Mouse (Mus musculus): Measurements from ENCODE around the gene Gm13283.
"Not testable (repeated sequence)": the region's sequence is repeated elsewhere in the genome, so short reads cannot be mapped to it uniquely, and the experiment has no call there.

The Gm13283 gene

DNA sequence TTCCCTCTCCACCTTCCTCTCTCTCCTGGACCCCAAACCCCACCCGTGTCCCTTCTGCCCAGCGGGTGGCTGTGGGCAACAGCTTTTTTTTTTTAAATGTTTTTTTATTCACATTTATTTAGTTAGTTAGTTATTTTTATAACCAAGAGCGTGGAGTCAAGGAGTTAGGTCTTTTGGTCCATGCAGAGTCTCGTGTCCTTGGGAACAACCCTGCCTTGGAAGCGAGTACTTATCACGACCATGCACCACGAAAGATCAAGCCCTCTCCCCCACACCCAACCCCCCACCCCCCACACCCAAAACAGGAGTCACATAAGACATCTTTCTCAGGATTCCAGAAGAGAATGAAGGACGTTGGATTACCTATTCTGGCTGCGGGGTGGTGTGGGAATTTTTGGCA, 2.4 kb downstream of the Gm13283 start:
- not testable (repeated sequence) for DNase-seq (ENCODE audit: low read depth)

- DNase-seq (ENCODE audit: low read depth): not testable (repeated sequence)
Observed at GRCm38 (mm10) chr4:88763384-88764018, 3.6 kb downstream of the Gm13283 start.

DNA sequence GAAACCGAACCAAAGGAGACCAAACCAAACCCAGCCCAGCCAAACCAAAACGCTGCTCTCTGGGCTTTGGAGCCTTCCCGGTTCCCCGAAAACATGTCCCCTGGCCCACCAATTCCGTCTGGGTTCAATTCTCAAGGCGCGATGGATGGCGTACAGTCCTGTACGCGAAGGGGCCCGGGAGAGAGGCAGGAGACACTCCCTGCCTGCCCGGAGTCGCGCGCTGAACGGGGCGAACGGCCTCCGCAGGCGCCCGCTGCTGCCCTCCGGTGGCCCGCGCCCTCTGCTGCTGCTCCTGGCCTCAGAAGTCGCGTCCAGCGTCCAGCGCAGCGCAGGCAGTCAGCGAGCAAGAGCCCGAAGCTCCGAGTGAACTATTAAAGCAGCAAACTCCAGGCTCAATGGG, 13.6 kb downstream of the Gm13283 start, which contains the start of gene Gm13290:
TSS of gene Gm13290 (plus strand) at position 301 of the 400 bp plus-strand sequence.
- DNase-seq (ENCODE audit: low read depth): not testable (repeated sequence)

DNA sequence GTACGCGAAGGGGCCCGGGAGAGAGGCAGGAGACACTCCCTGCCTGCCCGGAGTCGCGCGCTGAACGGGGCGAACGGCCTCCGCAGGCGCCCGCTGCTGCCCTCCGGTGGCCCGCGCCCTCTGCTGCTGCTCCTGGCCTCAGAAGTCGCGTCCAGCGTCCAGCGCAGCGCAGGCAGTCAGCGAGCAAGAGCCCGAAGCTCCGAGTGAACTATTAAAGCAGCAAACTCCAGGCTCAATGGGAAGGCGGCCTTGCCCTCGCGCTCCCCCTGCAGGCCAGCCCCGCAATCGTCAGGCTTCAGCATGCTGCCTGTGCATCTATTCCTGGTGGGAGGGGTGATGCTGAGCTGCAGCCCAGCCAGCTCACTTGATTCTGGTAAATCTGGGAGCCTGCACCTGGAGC, 16.7 kb downstream of the Gm13283 start, which contains the start of gene Gm13289:
TSS of gene Gm13289 (plus strand) at position 301 of the 400 bp plus-strand sequence.
- not testable (repeated sequence) for DNase-seq (ENCODE audit: low read depth)

DNA sequence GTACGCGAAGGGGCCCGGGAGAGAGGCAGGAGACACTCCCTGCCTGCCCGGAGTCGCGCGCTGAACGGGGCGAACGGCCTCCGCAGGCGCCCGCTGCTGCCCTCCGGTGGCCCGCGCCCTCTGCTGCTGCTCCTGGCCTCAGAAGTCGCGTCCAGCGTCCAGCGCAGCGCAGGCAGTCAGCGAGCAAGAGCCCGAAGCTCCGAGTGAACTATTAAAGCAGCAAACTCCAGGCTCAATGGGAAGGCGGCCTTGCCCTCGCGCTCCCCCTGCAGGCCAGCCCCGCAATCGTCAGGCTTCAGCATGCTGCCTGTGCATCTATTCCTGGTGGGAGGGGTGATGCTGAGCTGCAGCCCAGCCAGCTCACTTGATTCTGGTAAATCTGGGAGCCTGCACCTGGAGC, 19.6 kb downstream of the Gm13283 start, which contains the start of gene Gm13272:
TSS of gene Gm13272 (plus strand) at position 301 of the 400 bp plus-strand sequence.
- not testable (repeated sequence) for DNase-seq (ENCODE audit: low read depth)

GRCm38 (mm10) chr4:88780320-88780719, 20.4 kb downstream of the Gm13283 start:
- DNase-seq (ENCODE audit: low read depth): not testable (repeated sequence)

DNA sequence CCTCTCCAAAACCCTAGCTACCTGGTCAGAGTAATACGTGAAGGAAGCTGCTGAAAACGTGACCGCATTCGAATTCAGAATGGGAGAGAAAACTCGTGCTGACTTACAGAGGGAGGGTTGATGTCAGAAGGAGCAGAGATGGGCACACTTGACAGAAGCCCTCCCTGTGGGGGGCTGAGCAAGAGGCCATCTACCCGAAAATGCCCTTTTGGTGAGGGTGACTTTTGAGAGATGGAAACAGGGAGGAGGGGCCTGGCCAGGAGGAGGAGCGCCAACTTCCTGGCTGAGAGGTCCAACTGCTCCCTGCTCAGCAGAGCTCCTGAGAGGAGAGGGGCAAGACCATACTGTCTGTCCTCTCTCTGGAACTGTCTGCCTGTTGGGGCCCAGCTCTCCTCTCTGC, 21.9 kb downstream of the Gm13283 start, which contains the start of gene Ifnz:
TSS of gene Ifnz (plus strand) at position 301 of the 400 bp plus-strand sequence.
- DNase-seq (ENCODE audit: low read depth): not testable (repeated sequence)

DNA sequence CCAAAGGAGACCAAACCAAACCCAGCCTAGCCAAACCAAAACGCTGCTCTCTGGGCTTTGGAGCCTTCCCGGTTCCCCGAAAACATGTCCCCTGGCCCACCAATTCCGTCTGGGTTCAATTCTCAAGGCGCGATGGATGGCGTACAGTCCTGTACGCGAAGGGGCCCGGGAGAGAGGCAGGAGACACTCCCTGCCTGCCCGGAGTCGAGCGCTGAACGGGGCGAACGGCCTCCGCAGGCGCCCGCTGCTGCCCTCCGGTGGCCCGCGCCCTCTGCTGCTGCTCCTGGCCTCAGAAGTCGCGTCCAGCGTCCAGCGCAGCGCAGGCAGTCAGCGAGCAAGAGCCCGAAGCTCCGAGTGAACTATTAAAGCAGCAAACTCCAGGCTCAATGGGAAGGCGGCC, 22.4 kb downstream of the Gm13283 start:
- DNase-seq (ENCODE audit: low read depth): not testable (repeated sequence)

GRCm38 (mm10) chr4:88785409-88785808, 25.5 kb downstream of the Gm13283 start, which contains the start of gene Gm13276:
TSS of gene Gm13276 (plus strand) at chr4:88785709.
- not testable (repeated sequence) for DNase-seq (ENCODE audit: low read depth)

GRCm38 (mm10) chr4:88788402-88788801, 28.5 kb downstream of the Gm13283 start, which contains the start of gene Gm13277:
TSS of gene Gm13277 (plus strand) at chr4:88788632.
- not testable (repeated sequence) for DNase-seq (ENCODE audit: low read depth)

DNA sequence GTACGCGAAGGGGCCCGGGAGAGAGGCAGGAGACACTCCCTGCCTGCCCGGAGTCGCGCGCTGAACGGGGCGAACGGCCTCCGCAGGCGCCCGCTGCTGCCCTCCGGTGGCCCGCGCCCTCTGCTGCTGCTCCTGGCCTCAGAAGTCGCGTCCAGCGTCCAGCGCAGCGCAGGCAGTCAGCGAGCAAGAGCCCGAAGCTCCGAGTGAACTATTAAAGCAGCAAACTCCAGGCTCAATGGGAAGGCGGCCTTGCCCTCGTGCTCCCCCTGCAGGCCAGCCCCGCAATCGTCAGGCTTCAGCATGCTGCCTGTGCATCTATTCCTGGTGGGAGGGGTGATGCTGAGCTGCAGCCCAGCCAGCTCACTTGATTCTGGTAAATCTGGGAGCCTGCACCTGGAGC, 31.3 kb downstream of the Gm13283 start, which contains the start of gene Gm13278:
TSS of gene Gm13278 (plus strand) at position 301 of the 400 bp plus-strand sequence.
- not testable (repeated sequence) for DNase-seq (ENCODE audit: low read depth)

DNA sequence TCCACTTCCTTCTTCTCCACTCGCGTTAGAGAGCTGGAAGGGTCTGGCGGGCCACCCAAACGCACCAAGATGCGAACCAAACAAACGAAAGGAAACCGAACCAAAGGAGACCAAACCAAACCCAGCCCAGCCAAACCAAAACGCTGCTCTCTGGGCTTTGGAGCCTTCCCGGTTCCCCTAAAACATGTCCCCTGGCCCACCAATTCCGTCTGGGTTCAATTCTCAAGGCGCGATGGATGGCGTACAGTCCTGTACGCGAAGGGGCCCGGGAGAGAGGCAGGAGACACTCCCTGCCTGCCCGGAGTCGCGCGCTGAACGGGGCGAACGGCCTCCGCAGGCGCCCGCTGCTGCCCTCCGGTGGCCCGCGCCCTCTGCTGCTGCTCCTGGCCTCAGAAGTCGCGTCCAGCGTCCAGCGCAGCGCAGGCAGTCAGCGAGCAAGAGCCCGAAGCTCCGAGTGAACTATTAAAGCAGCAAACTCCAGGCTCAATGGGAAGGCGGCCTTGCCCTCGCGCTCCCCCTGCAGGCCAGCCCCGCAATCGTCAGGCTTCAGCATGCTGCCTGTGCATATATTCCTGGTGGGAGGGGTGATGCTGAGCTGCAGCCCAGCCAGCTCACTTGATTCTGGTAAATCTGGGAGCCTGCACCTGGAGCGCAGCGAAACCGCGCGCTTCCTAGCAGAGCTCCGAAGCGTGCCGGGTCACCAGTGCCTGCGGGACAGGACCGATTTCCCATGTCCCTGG, 34.2 kb downstream of the Gm13283 start, which contains the start of gene Gm13275:
TSS of gene Gm13275 (plus strand) at position 552 of the 740 bp plus-strand sequence.
- not testable (repeated sequence) for DNase-seq (ENCODE audit: low read depth)

DNA sequence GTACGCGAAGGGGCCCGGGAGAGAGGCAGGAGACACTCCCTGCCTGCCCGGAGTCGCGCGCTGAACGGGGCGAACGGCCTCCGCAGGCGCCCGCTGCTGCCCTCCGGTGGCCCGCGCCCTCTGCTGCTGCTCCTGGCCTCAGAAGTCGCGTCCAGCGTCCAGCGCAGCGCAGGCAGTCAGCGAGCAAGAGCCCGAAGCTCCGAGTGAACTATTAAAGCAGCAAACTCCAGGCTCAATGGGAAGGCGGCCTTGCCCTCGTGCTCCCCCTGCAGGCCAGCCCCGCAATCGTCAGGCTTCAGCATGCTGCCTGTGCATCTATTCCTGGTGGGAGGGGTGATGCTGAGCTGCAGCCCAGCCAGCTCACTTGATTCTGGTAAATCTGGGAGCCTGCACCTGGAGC, 37.2 kb downstream of the Gm13283 start, which contains the start of gene Gm13279:
TSS of gene Gm13279 (plus strand) at position 301 of the 400 bp plus-strand sequence.
- not testable (repeated sequence) for DNase-seq (ENCODE audit: low read depth)

DNA sequence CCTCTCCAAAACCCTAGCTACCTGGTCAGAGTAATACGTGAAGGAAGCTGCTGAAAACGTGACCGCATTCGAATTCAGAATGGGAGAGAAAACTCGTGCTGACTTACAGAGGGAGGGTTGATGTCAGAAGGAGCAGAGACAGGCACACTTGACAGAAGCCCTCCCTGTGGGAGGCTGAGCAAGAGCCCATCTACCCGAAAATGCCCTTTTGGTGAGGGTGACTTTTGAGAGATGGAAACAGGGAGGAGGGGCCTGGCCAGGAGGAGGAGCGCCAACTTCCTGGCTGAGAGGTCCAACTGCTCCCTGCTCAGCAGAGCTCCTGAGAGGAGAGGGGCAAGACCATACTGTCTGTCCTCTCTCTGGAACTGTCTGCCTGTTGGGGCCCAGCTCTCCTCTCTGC, 39.4 kb downstream of the Gm13283 start, which contains the start of gene Gm13285:
TSS of gene Gm13285 (plus strand) at position 301 of the 400 bp plus-strand sequence.
- not testable (repeated sequence) for DNase-seq (ENCODE audit: low read depth)

DNA sequence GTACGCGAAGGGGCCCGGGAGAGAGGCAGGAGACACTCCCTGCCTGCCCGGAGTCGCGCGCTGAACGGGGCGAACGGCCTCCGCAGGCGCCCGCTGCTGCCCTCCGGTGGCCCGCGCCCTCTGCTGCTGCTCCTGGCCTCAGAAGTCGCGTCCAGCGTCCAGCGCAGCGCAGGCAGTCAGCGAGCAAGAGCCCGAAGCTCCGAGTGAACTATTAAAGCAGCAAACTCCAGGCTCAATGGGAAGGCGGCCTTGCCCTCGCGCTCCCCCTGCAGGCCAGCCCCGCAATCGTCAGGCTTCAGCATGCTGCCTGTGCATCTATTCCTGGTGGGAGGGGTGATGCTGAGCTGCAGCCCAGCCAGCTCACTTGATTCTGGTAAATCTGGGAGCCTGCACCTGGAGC, 43.0 kb downstream of the Gm13283 start, which contains the start of gene Gm13287:
TSS of gene Gm13287 (plus strand) at position 301 of the 400 bp plus-strand sequence.
- DNase-seq (ENCODE audit: low read depth): not testable (repeated sequence)

- not testable (repeated sequence) for DNase-seq (ENCODE audit: low read depth)
Observed at GRCm38 (mm10) chr4:88805231-88805630, 45.3 kb downstream of the Gm13283 start, which contains the start of gene Gm13288. TSS of gene Gm13288 (plus strand) at chr4:88805531.

DNA sequence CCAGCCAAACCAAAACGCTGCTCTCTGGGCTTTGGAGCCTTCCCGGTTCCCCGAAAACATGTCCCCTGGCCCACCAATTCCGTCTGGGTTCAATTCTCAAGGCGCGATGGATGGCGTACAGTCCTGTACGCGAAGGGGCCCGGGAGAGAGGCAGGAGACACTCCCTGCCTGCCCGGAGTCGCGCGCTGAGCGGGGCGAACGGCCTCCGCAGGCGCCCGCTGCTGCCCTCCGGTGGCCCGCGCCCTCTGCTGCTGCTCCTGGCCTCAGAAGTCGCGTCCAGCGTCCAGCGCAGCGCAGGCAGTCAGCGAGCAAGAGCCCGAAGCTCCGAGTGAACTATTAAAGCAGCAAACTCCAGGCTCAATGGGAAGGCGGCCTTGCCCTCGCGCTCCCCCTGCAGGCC, 45.8 kb downstream of the Gm13283 start:
- not testable (repeated sequence) for DNase-seq (ENCODE audit: low read depth)
